Mouse (Mus musculus): ENCODE results near the gene Spin2g. TPM values are rescaled to one million over a fixed set of nuclear protein-coding genes. Genes with fewer than 3 reads are reported as not detected.
"Not testable (repeated sequence)": the region's sequence is repeated elsewhere in the genome, so short reads cannot be mapped to it uniquely, and the experiment has no call there.

Gene Spin2g
- not detected for total RNA-seq (2021)
- long read RNA-seq, experiment 1 = 0 reads
- long read RNA-seq, experiment 2 = 0 reads

- DNase-seq; intact Hi-C loops (cut with DNase I); H3K4me3 ChIP-seq; H3K27ac ChIP-seq: not testable (repeated sequence)
Measured at GRCm38 (mm10) chrX:34238633-34239032, at the start of gene Spin2g. Gene Spin2g (minus strand): TSS chrX:34238733.

Other genes starting within 250 kb of the Spin2g start
- not detected for gene Btbd35f9, start 77.2 kb downstream of the Spin2g start, total RNA-seq (2021)
- gene Btbd35f8, start 211.8 kb upstream of the Spin2g start, total RNA-seq (2021) = not detected